ENCODE assay signal across 9 mouse cellular contexts in the genomic region with DNA sequence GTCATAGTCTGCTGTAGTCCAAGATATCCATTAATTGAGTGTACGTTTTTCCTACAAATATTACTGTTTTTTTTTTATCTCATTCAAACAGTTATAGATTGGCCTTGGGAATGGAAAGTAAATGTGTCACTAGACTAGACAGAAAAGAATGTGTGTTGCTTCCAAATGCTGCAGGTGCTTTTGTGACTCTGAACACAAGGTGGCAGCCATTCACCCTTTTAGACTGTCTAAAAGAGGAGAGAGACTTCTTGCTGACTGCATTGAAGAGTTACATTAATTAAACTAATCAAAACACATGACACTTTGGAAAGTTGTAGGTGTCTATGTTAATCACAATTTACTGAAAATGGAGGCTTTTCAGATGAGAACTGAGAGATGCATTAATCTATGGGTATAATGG.
DNase-seq lines count a peak whose midpoint lies in the region; ATAC-seq and TF ChIP-seq lines count a peak whose summit lies in the region.
"Had no signal": no experiment of that assay in that cellular context is flagged by ENCODE, and none has a peak within 500 bp of the region (broad histone marks: within the 10 kb centered on the region; RNA-seq: fewer than 3 reads in every experiment).

No protein-coding gene starts in this region.

- DNase-seq in gastrocnemius, adult 2 months: peak; percentile 26
- DNase-seq in gastrocnemius, adult 8-10 months (ENCODE audit: low spot score in 2 of 2): no peak
- DNase-seq in spleen, postnatal 36 days (ENCODE audit: low spot score in 2 of 2): peak; percentile 27 to 37
- DNase-seq in spleen, postnatal 4 days (ENCODE audit: low spot score in 2 of 2): no peak
- peak; percentile 26 for DNase-seq in embryo, embryonic 10 days (ENCODE audit: low spot score)
- peak; percentile 27 to 71 for DNase-seq in layer of hippocampus, adult 18-20 months (ENCODE audit: low spot score in 2 of 2)
- DNase-seq in naive thymus-derived CD4-positive, alpha-beta T cell, adult 2 months (ENCODE audit: low read depth): peak; percentile 16

- no peak for ATAC-seq in monocyte, adult 5-6 weeks (replicated peaks; ENCODE audit: insufficient number of reproducible peaks, low FRiP score, low TSS enrichment, poor library complexity, severe bottlenecking)

- intact Hi-C loops in gastrocnemius, adult 2 months (cut with DNase I): no loop called here

- no peak overlapping the region for H3K4me3 ChIP-seq in gastrocnemius, adult 2 months
- H3K4me3 ChIP-seq: neural tube, embryonic 12.5 days had no signal

- TF ChIP-seq CTCF in gastrocnemius, adult 2 months (IDR thresholded peaks at IDR 0.05): peak; percentile 58

- no peak overlapping the region for H3K27ac ChIP-seq in gastrocnemius, adult 2 months
- H3K27ac ChIP-seq: neural tube, embryonic 12.5 days had no signal

Comparison
In these comparisons a context has a peak if more than half of its experiments do, and no peak if none do; other contexts are left out.
1. DNase-seq: peak in gastrocnemius, adult 2 months (single experiment), spleen, postnatal 36 days (2 of 2), embryo, embryonic 10 days (single experiment), layer of hippocampus, adult 18-20 months (2 of 2) and naive thymus-derived CD4-positive, alpha-beta T cell, adult 2 months (single experiment); none in gastrocnemius, adult 8-10 months (0 of 2) and spleen, postnatal 4 days (0 of 2).